Comparison of ENCODE assay signal across 10 mouse cellular contexts in genomic region chr17:33926207-33926932, GRCm38 (mm10). TPM values are rescaled to one million over a fixed set of nuclear protein-coding genes. Genes with fewer than 3 reads are reported as not detected.
A peak's percentile ranks its signal among the peaks of the same experiment; 100 is the strongest.
DNase-seq lines count a peak whose midpoint lies in the region; TF ChIP-seq lines count a peak whose summit lies in the region.
"Had no signal": no experiment of that assay in that cellular context is flagged by ENCODE, and none has a peak within 500 bp of the region (broad histone marks: within the 10 kb centered on the region; RNA-seq: fewer than 3 reads in every experiment).

No protein-coding gene starts in this region.

- peak; percentile 45 for DNase-seq in embryo, embryonic 10.5 days (ENCODE audit: low spot score)
- no peak for DNase-seq in embryo, embryonic 10 days (ENCODE audit: low spot score)
- DNase-seq in layer of hippocampus, adult 2 months (ENCODE audit: low spot score in 2 of 2) = no peak
- no peak for DNase-seq in layer of hippocampus, postnatal 14 days (ENCODE audit: low spot score in 2 of 2)
- DNase-seq in thymus, postnatal 4 days = peak; percentile 55
- no peak for DNase-seq in thymus, postnatal 25 days
- DNase-seq in urinary bladder, adult 2 months (ENCODE audit: low spot score) = no peak
- no peak for DNase-seq in layer of hippocampus, postnatal 25 days (ENCODE audit: extremely low spot score in 1 of 2, low spot score in 1 of 2)
- DNase-seq: adrenal gland, postnatal 25 days had no signal

- H3K27ac ChIP-seq in layer of hippocampus, adult 2 months = no peak overlapping the region
- H3K27ac ChIP-seq: liver, embryonic 15.5 days had no signal

- H3K4me3 ChIP-seq in layer of hippocampus, adult 2 months = no peak overlapping the region
- H3K4me3 ChIP-seq: liver, embryonic 15.5 days had no signal

- peak; percentile 57 for TF ChIP-seq CTCF in layer of hippocampus, adult 2 months (conservative IDR thresholded peaks at IDR 0.05)

RNA-seq across cellular contexts. Expression of gene Rgl2, which starts 3.0 kb away (rescaled TPM):
- 10 to 100 TPM; 68.9 to 76.4 TPM for total RNA-seq in layer of hippocampus, adult 2 months (2021)
- total RNA-seq in layer of hippocampus, postnatal 14 days (2021) = 10 to 100 TPM; 67.0 to 68.9 TPM
- 132 and 164 TPM in 2 replicates for polyA plus RNA-seq in urinary bladder, adult 2 months (2012; rRNA removed)
- 10 to 100 TPM; 53.4 to 72.7 TPM for total RNA-seq in layer of hippocampus, postnatal 25 days (2021)

RNA-seq across cellular contexts. Expression of gene Zbtb22, which starts 10.7 kb away (rescaled TPM):
- 10 to 100 TPM; 31.4 to 31.8 TPM for total RNA-seq in layer of hippocampus, adult 2 months (2021)
- total RNA-seq in layer of hippocampus, postnatal 14 days (2021) = 10 to 100 TPM; 30.5 to 34.0 TPM
- polyA plus RNA-seq in urinary bladder, adult 2 months (2012; rRNA removed) = 20.1 and 23.1 TPM in 2 replicates
- total RNA-seq in layer of hippocampus, postnatal 25 days (2021) = 10 to 100 TPM; 27.7 to 29.6 TPM

RNA-seq across cellular contexts. Expression of gene Tapbp, which starts 10.7 kb away (rescaled TPM):
- 10 to 100 TPM; 30.2 to 40.1 TPM for total RNA-seq in layer of hippocampus, adult 2 months (2021)
- total RNA-seq in layer of hippocampus, postnatal 14 days (2021) = 10 to 100 TPM; 27.4 to 34.4 TPM
- polyA plus RNA-seq in urinary bladder, adult 2 months (2012; rRNA removed) = 84.7 and 122 TPM in 2 replicates
- total RNA-seq in layer of hippocampus, postnatal 25 days (2021) = 10 to 100 TPM; 36.2 to 37.0 TPM

RNA-seq across cellular contexts. Expression of gene Pfdn6, which starts 13.8 kb away (rescaled TPM):
- 10 to 100 TPM; 86.5 to 97.4 TPM for total RNA-seq in layer of hippocampus, adult 2 months (2021)
- total RNA-seq in layer of hippocampus, postnatal 14 days (2021) = 10 to 100 TPM; 89.3 to 93.4 TPM
- 86.5 and 87.2 TPM in 2 replicates for polyA plus RNA-seq in urinary bladder, adult 2 months (2012; rRNA removed)
- 10 to 100 TPM; 95.7 to 97.8 TPM for total RNA-seq in layer of hippocampus, postnatal 25 days (2021)

RNA-seq across cellular contexts. Expression of gene Wdr46, which starts 14.1 kb away (rescaled TPM):
- total RNA-seq in layer of hippocampus, adult 2 months (2021) = 10 to 100 TPM; 14.5 to 18.9 TPM
- 10 to 100 TPM; 17.5 to 18.5 TPM for total RNA-seq in layer of hippocampus, postnatal 14 days (2021)
- 15.8 and 17.2 TPM in 2 replicates for polyA plus RNA-seq in urinary bladder, adult 2 months (2012; rRNA removed)
- 10 to 100 TPM; 13.2 to 14.2 TPM for total RNA-seq in layer of hippocampus, postnatal 25 days (2021)

Comparison
In these comparisons a context has a peak if more than half of its experiments do, and no peak if none do; other contexts are left out.
1. DNase-seq: peak in embryo, embryonic 10.5 days (single experiment) and thymus, postnatal 4 days (single experiment); none in embryo, embryonic 10 days (single experiment), layer of hippocampus, adult 2 months (0 of 2), layer of hippocampus, postnatal 14 days (0 of 2), thymus, postnatal 25 days (single experiment), urinary bladder, adult 2 months (single experiment) and layer of hippocampus, postnatal 25 days (0 of 2).